Mouse (Mus musculus): Measurements from ENCODE around the gene Utp15. TPM values are rescaled to one million over a fixed set of nuclear protein-coding genes. Genes with fewer than 3 reads are reported as not detected.

Utp15 gene
- 31.3 and 32.1 TPM in 2 replicates for polyA plus RNA-seq (2015; fragmentation: Nextera tagmentation; extraction: Ambion mirVana)

GRCm38 (mm10) chr13:98262636-98263457 is at the start of gene Utp15, which contains the start of gene Ankra2:
Gene Utp15 (minus strand): TSS chr13:98263041.
Gene Ankra2 (plus strand): TSS chr13:98263074.
- peak within 1 kb of the TSS; percentile 87 for H3K4me3 ChIP-seq
- H3K27ac ChIP-seq: peak within 1 kb of the TSS; percentile 96
- no peaks in the 10 kb centered on the region for H3K27me3 ChIP-seq
- WGBS: under 1% methylated on average over 71 of the region's 71 CpGs
- peak within 1 kb of the TSS; percentile 87 for H3K9ac ChIP-seq
- H3K36me3 ChIP-seq (ENCODE audit: poor library complexity, severe bottlenecking): peaks cover 27% of the 10 kb centered on the region
- no peaks in the 10 kb centered on the region for H3K9me3 ChIP-seq (replicated peaks)
- peaks cover 24% of the 10 kb centered on the region for H3K4me1 ChIP-seq
- H3K4me2 ChIP-seq: peak within 1 kb of the TSS; percentile 90
- peak; percentile 99 for ATAC-seq

- 97% methylated on average over 5 of the region's 5 CpGs for WGBS
- Histone ChIP-seq H3K4me2 (no peak overlapping the region), H3K4me1 (peaks cover 19% of the 10 kb centered on the region), H3K9ac (no peak overlapping the region), H3K36me3 (ENCODE audit: poor library complexity, severe bottlenecking) (peaks cover 64% of the 10 kb centered on the region), H3K9me3 (replicated peaks) (no peaks in the 10 kb centered on the region), H3K4me3 (no peak overlapping the region), H3K27ac (no peak overlapping the region), H3K27me3 (no peaks in the 10 kb centered on the region)
- ATAC-seq: no peak
Measured at GRCm38 (mm10) chr13:98311597-98311996, 48.8 kb upstream of the Utp15 start.

- Histone ChIP-seq H3K27me3 (no peaks in the 10 kb centered on the region), H3K4me1 (peaks cover 8% of the 10 kb centered on the region; the same call in 1 of the 2 replicates), H3K9me3 (replicated peaks) (no peaks in the 10 kb centered on the region), H3K36me3 (ENCODE audit: poor library complexity, severe bottlenecking) (peaks cover 57% of the 10 kb centered on the region), H3K4me3 (no peak overlapping the region), H3K9ac (no peak overlapping the region), H3K4me2 (no peak overlapping the region), H3K27ac (no peak overlapping the region)
- 88% methylated on average over 4 of the region's 4 CpGs for WGBS
- ATAC-seq: no peak
Measured at GRCm38 (mm10) chr13:98308724-98309123, 45.9 kb upstream of the Utp15 start.

- Histone ChIP-seq H3K4me1 (peaks cover 8% of the 10 kb centered on the region; the same call in 1 of the 2 replicates), H3K9ac (no peak overlapping the region), H3K27me3 (no peaks in the 10 kb centered on the region), H3K27ac (no peak overlapping the region), H3K36me3 (ENCODE audit: poor library complexity, severe bottlenecking) (peaks cover 51% of the 10 kb centered on the region), H3K4me3 (no peak overlapping the region), H3K9me3 (replicated peaks) (no peaks in the 10 kb centered on the region), H3K4me2 (no peak overlapping the region)
- no peak for ATAC-seq
- 85% methylated on average over 5 of the region's 5 CpGs for WGBS
Measured at GRCm38 (mm10) chr13:98308004-98308403, 45.2 kb upstream of the Utp15 start.

- no peaks in the 10 kb centered on the region for H3K27me3 ChIP-seq
- no peak for ATAC-seq
- 56% methylated on average over 14 of the region's 14 CpGs for WGBS
- H3K4me3 ChIP-seq: no peak overlapping the region
- H3K9me3 ChIP-seq (replicated peaks): no peaks in the 10 kb centered on the region
- no peak overlapping the region for H3K9ac ChIP-seq
- H3K4me1 ChIP-seq: peaks cover 8% of the 10 kb centered on the region; the same call in 1 of the 2 replicates
- H3K4me2 ChIP-seq: no peak overlapping the region
- peaks cover 42% of the 10 kb centered on the region for H3K36me3 ChIP-seq (ENCODE audit: poor library complexity, severe bottlenecking)
- no peak overlapping the region for H3K27ac ChIP-seq
Measured at GRCm38 (mm10) chr13:98306852-98307475, 44.1 kb upstream of the Utp15 start.

- 0 out of 2 replicates have a peak, but pooled peaks have one; percentile 39 for ATAC-seq
- Histone ChIP-seq H3K27me3 (no peaks in the 10 kb centered on the region), H3K4me2 (no peak overlapping the region), H3K9ac (no peak overlapping the region), H3K36me3 (ENCODE audit: poor library complexity, severe bottlenecking) (peaks cover 36% of the 10 kb centered on the region), H3K4me3 (no peak overlapping the region), H3K27ac (peak overlapping the region; percentile 33; the same call in 1 of the 2 replicates), H3K4me1 (peaks cover 8% of the 10 kb centered on the region; the same call in 1 of the 2 replicates), H3K9me3 (replicated peaks) (no peaks in the 10 kb centered on the region)
- 34% methylated on average over 5 of the region's 5 CpGs for WGBS
Measured at GRCm38 (mm10) chr13:98306393-98306792, 43.6 kb upstream of the Utp15 start.

- H3K9me3 ChIP-seq (replicated peaks): no peaks in the 10 kb centered on the region
- H3K4me2 ChIP-seq: no peak overlapping the region
- no peak overlapping the region for H3K4me3 ChIP-seq
- H3K36me3 ChIP-seq (ENCODE audit: poor library complexity, severe bottlenecking): peaks cover 25% of the 10 kb centered on the region
- no peak overlapping the region for H3K27ac ChIP-seq
- no peak overlapping the region for H3K9ac ChIP-seq
- 89% methylated on average over 9 of the region's 9 CpGs for WGBS
- H3K4me1 ChIP-seq: peaks cover 8% of the 10 kb centered on the region; the same call in 1 of the 2 replicates
- no peak for ATAC-seq
- no peaks in the 10 kb centered on the region for H3K27me3 ChIP-seq
Measured at GRCm38 (mm10) chr13:98305257-98305656, 42.4 kb upstream of the Utp15 start.

- peak; percentile 82 for ATAC-seq
- 0 out of 2 replicates have a peak, but pooled peaks cover 2% of the 10 kb centered on the region for H3K9me3 ChIP-seq (replicated peaks)
- no peaks in the 10 kb centered on the region for H3K4me1 ChIP-seq
- no peaks in the 10 kb centered on the region for H3K27me3 ChIP-seq
- H3K9ac ChIP-seq: peak overlapping the region; percentile 26; the same call in 1 of the 2 replicates
- H3K4me3 ChIP-seq: no peak overlapping the region
- no peaks in the 10 kb centered on the region for H3K36me3 ChIP-seq (ENCODE audit: poor library complexity, severe bottlenecking)
- H3K27ac ChIP-seq: no peak overlapping the region
- H3K4me2 ChIP-seq: peak overlapping the region; percentile 45
- WGBS: 54% methylated on average over 21 of the region's 21 CpGs
Measured at GRCm38 (mm10) chr13:98298833-98299758, 36.3 kb upstream of the Utp15 start.

GRCm38 (mm10) chr13:98297883-98298482 is 35.1 kb upstream of the Utp15 start:
- 95% methylated on average over 6 of the region's 6 CpGs for WGBS
- H3K4me3 ChIP-seq: no peak overlapping the region
- no peaks in the 10 kb centered on the region for H3K36me3 ChIP-seq (ENCODE audit: poor library complexity, severe bottlenecking)
- H3K9me3 ChIP-seq (replicated peaks): 0 out of 2 replicates have a peak, but pooled peaks cover 2% of the 10 kb centered on the region
- H3K4me1 ChIP-seq: no peaks in the 10 kb centered on the region
- H3K4me2 ChIP-seq: no peak overlapping the region
- no peaks in the 10 kb centered on the region for H3K27me3 ChIP-seq
- H3K27ac ChIP-seq: no peak overlapping the region
- ATAC-seq: no peak
- no peak overlapping the region for H3K9ac ChIP-seq

- no peaks in the 10 kb centered on the region for H3K36me3 ChIP-seq (ENCODE audit: poor library complexity, severe bottlenecking)
- no peak for ATAC-seq
- 50% methylated on average over 5 of the region's 5 CpGs for WGBS
- H3K27ac ChIP-seq: no peak overlapping the region
- 0 out of 2 replicates have a peak, but pooled peaks cover 2% of the 10 kb centered on the region for H3K9me3 ChIP-seq (replicated peaks)
- no peaks in the 10 kb centered on the region for H3K4me1 ChIP-seq
- H3K27me3 ChIP-seq: no peaks in the 10 kb centered on the region
- H3K9ac ChIP-seq: no peak overlapping the region
- no peak overlapping the region for H3K4me3 ChIP-seq
- H3K4me2 ChIP-seq: no peak overlapping the region
Measured at GRCm38 (mm10) chr13:98296072-98296471, 33.2 kb upstream of the Utp15 start.

- WGBS: 88% methylated on average over 8 of the region's 8 CpGs
- Histone ChIP-seq H3K4me3 (no peak overlapping the region), H3K9me3 (replicated peaks) (0 out of 2 replicates have a peak, but pooled peaks cover 2% of the 10 kb centered on the region), H3K27me3 (no peaks in the 10 kb centered on the region), H3K36me3 (ENCODE audit: poor library complexity, severe bottlenecking) (no peaks in the 10 kb centered on the region), H3K4me1 (no peaks in the 10 kb centered on the region), H3K9ac (no peak overlapping the region), H3K27ac (no peak overlapping the region), H3K4me2 (no peak overlapping the region)
- no peak for ATAC-seq
Measured at GRCm38 (mm10) chr13:98291712-98292111, 28.9 kb upstream of the Utp15 start.

All from forebrain, embryonic 13.5 days (tissue).